Mouse (Mus musculus): Measurements from ENCODE around the gene Lce1m.

DNA sequence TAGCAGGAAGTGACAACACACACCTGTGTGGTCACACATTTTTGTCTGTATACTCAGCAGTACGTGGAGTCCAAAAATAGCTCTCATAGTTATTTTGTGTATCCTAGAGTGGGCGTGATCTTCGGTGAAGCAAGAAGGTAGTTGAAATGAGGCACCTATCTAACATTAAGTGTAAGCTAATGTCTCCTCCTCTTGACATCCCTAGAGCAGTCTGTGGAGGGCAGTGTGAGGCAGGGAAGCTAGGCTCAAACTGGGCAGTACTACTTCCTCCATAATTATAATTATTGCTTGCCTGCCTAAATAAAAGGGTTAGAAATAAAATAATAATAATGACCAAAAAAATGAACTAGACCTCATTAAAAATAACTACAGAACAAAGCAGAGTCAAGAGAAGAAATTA lies 18.2 kb downstream of the Lce1m start:
- no peak for TF ChIP-seq TCF12 (IDR thresholded peaks at IDR 0.05; ENCODE audit: insufficient read depth, poor library complexity, severe bottlenecking)
- TF ChIP-seq TCF3 (IDR thresholded peaks at IDR 0.05; ENCODE audit: insufficient read length, low read depth): no peak
- no peak for TF ChIP-seq MAX (IDR thresholded peaks at IDR 0.05; ENCODE audit: low read depth)
- TF ChIP-seq POLR2AphosphoS2 (IDR thresholded peaks at IDR 0.05; ENCODE audit: insufficient read length, low read depth): no peak
- no peak for TF ChIP-seq POLR2A (IDR thresholded peaks at IDR 0.05; ENCODE audit: insufficient read length, low read depth)
- no peak for TF ChIP-seq E2F4 (IDR thresholded peaks at IDR 0.05; ENCODE audit: insufficient read depth)
- no peak for TF ChIP-seq CEBPB (IDR thresholded peaks at IDR 0.05; ENCODE audit: insufficient read depth, poor library complexity, severe bottlenecking)
- TF ChIP-seq MYOG (IDR thresholded peaks at IDR 0.05; ENCODE audit: control insufficient read depth in 1 of 3, insufficient read depth in 1 of 3, insufficient read length in 2 of 3, low read depth in 2 of 3): no peak

Data from myocyte (in vitro differentiated cells).